Mouse (Mus musculus) cerebellum, adult 2 months (tissue): Measurements from ENCODE around the gene Egln3. TPM values are rescaled to one million over a fixed set of nuclear protein-coding genes. Genes with fewer than 3 reads are reported as not detected.

ENCODE experiments used
- DNase-seq, 2 experiments: peaks; one replicate each; pipeline ENCODE4 v3.0.0; 2021
- H3K27ac ChIP-seq: fragments of 200-500 bp; 2 replicates; pipeline ENCODE4 v1.5.1; 2012; ENCODE audit warnings: low read length, control low read depth, inconsistent platforms; ENCODE audit not compliant: insufficient read depth
- H3K27me3 ChIP-seq: fragments of 200-500 bp; 2 replicates; pipeline ENCODE4 v1.6.1; 2012; ENCODE audit warnings: inconsistent platforms, mild to moderate bottlenecking, low read length, moderate library complexity; ENCODE audit not compliant: control insufficient read depth, insufficient read depth
- H3K4me1 ChIP-seq: fragments of 200-500 bp; 2 replicates; pipeline ENCODE4 v1.6.1; 2011; ENCODE audit warnings: low read length; ENCODE audit not compliant: control insufficient read depth, insufficient read depth
- H3K4me3 ChIP-seq: fragments of 200-500 bp; replicated peaks from 2 replicates; pipeline ENCODE3; 2011; ENCODE audit warnings: mild to moderate bottlenecking, low read depth, low read length, control low read depth; ENCODE audit not compliant: insufficient read depth
- CTCF ChIP-seq: fragments of 200-500 bp; IDR thresholded peaks from 2 replicates; pipeline ENCODE4 v1.5.1; 2011; ENCODE audit warnings: low read depth, mild to moderate bottlenecking, control low read depth, low read length, moderate library complexity, borderline replicate concordance; ENCODE audit not compliant: insufficient read depth
- POLR2A ChIP-seq: fragments of 200-500 bp; IDR thresholded peaks from 2 replicates; pipeline ENCODE4 v1.6.1; 2011; ENCODE audit warnings: low read length, control low read depth, borderline replicate concordance; ENCODE audit not compliant: insufficient read depth
- WGBS: fragments of 180-500 bp; shearing (Covaris S2); methylation state at CpG from one replicate; pipeline ENCODE4 v1.1.7; 2018; 5-methylcytosine and 5-hydroxymethylcytosine counted together
- polyA plus RNA-seq: library from polyadenylated mRNA; depleted of rRNA; stranded (reverse); fragments of >200 nt; gene quantifications from 2 replicates; pipeline ENCODE4 v1.2.3, GENCODE M21; 2012; rRNA removed

The Egln3 gene
- 5.5 and 6.5 TPM in 2 replicates for polyA plus RNA-seq

- WGBS = 4% methylated on average over 25 of the region's 25 CpGs
- H3K27ac ChIP-seq = no peak within 1 kb of the TSS
- no peaks in the 10 kb centered on the region for H3K4me1 ChIP-seq
- DNase-seq = peak; percentile 41 to 50
- peaks cover 1% of the 10 kb centered on the region; the same call in 1 of the 2 replicates for H3K27me3 ChIP-seq
- TF ChIP-seq CTCF = no peak
- peak within 1 kb of the TSS; percentile 39 for H3K4me3 ChIP-seq
Measured at GRCm38 (mm10) chr12:54203656-54204045, at the start of gene Egln3. Gene Egln3, minus strand, starts transcription at chr12:54203860.

GRCm38 (mm10) chr12:54253449-54253848, 49.8 kb upstream of the Egln3 start:
- Histone ChIP-seq H3K27me3 (no peaks in the 10 kb centered on the region; the same call in 1 of the 2 replicates), H3K4me1 (no peaks in the 10 kb centered on the region), H3K4me3 (no peak overlapping the region), H3K27ac (no peak overlapping the region)
- DNase-seq = no peak
- WGBS = 86% methylated on average over 4 of the region's 4 CpGs
- TF ChIP-seq POLR2A (no peak), CTCF (no peak)

DNA sequence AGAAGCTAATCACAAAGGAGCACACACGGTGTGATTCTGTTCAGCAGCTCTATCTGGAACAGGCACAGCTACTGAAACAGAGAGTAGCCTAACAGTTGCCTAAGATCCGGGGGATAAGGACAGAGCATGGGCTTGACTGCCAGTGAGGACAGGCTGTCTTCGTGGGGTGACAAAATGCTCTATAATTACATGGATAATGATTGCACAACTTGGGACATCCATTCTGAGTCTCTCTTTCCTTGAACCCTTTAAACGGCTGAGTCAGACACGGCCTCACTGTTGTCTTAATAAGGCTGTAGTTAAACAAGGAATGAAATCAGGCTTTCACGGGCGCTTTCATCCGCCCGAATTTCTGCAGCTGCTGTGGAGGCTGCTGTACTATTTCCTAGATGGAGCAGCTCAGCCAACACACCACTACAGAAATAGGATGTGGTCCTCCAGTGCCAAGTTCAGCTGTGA, 48.3 kb upstream of the Egln3 start:
- H3K27me3 ChIP-seq = no peaks in the 10 kb centered on the region; the same call in 1 of the 2 replicates
- no peak overlapping the region for H3K4me3 ChIP-seq
- H3K27ac ChIP-seq = no peak overlapping the region
- TF ChIP-seq POLR2A (no peak), CTCF (no peak)
- 69% methylated on average over 9 of the region's 9 CpGs for WGBS
- no peaks in the 10 kb centered on the region for H3K4me1 ChIP-seq
- DNase-seq = no peak

DNA sequence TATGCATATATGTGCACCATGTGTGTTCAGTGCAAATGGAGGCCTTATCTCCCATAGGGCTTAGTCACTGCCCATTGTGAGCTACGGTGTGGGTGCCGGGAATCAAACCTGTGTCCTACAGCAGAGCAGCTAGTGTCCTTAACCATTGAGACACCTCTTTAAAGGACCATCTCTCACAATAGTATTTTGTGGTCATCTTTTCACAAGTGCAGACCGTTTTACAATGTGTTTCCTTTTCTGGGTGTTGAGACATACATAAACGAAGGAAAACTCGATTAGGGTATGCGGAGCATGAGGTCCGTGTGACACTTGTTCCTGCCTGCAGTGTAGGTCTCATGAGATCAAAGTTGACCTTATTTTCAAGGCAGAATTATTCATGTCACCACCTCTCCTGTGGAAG, 44.2 kb upstream of the Egln3 start:
- TF ChIP-seq POLR2A = no peak
- no peak for TF ChIP-seq CTCF
- DNase-seq = no peak
- WGBS = 93% methylated on average over 7 of the region's 7 CpGs

GRCm38 (mm10) chr12:54243158-54243557, 39.5 kb upstream of the Egln3 start:
- H3K4me3 ChIP-seq = no peak overlapping the region
- TF ChIP-seq POLR2A = no peak
- no peak for TF ChIP-seq CTCF
- no peaks in the 10 kb centered on the region for H3K27me3 ChIP-seq
- no peaks in the 10 kb centered on the region for H3K4me1 ChIP-seq
- DNase-seq = no peak
- WGBS = 90% methylated on average over 5 of the region's 5 CpGs
- H3K27ac ChIP-seq = no peak overlapping the region

More for the DNA sequence above, 44.2 kb upstream of the Egln3 start:
- H3K4me3 ChIP-seq = no peak overlapping the region
- H3K27me3 ChIP-seq = no peaks in the 10 kb centered on the region
- H3K27ac ChIP-seq = no peak overlapping the region
- no peaks in the 10 kb centered on the region for H3K4me1 ChIP-seq

DNA sequence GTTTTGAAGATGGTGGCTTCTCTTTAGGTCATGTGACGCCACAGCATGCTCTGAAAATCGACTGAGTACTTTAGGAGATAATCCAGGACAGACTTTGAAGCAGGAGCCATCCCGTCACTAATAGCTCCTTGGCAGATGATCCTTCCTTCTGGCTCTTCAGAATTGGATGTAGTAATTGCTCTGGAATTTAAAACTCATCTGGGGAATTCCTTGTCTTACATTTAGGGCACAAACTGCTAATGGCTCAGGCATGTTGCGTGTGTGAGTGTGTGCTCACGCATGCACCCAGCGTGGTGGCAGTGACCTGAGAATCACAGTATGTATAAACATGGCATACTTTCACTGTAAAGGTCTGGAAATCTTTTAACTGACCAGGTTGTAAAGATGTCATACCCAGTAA, 38.3 kb upstream of the Egln3 start:
- no peak for DNase-seq
- TF ChIP-seq POLR2A = no peak
- no peaks in the 10 kb centered on the region for H3K27me3 ChIP-seq
- H3K27ac ChIP-seq = no peak overlapping the region
- WGBS = 70% methylated on average over 6 of the region's 6 CpGs
- H3K4me3 ChIP-seq = no peak overlapping the region
- no peaks in the 10 kb centered on the region for H3K4me1 ChIP-seq

DNA sequence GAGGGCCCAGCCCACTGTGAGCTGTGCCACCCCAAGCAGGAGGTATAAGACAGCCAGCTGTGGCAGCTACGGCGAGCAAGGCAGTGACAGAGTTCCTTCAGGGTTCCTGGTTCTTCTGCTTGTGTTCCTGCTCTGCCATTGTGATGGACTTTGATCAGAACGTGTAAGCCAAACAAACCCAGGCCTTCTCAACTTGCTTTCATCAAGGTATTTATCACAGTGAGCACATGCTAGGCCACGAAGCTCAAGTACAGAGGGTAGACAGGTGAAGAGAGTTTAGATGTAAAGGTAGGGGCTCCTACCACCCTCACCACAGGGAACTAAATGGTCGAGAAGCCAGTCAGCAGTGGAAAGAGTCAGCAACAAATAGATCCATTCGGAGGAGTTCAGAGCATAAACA, 30.1 kb upstream of the Egln3 start:
- Histone ChIP-seq H3K4me3 (no peak overlapping the region), H3K27ac (no peak overlapping the region), H3K4me1 (no peaks in the 10 kb centered on the region), H3K27me3 (no peaks in the 10 kb centered on the region)
- no peak for DNase-seq
- 85% methylated on average over 6 of the region's 6 CpGs for WGBS
- TF ChIP-seq CTCF = no peak
- TF ChIP-seq POLR2A = no peak

- TF ChIP-seq POLR2A = no peak
- no peak overlapping the region for H3K4me3 ChIP-seq
- H3K4me1 ChIP-seq = no peaks in the 10 kb centered on the region
- no peak for DNase-seq
- WGBS = 37% methylated on average over 7 of the region's 7 CpGs
- H3K27ac ChIP-seq = no peak overlapping the region
- H3K27me3 ChIP-seq = no peaks in the 10 kb centered on the region
Measured at GRCm38 (mm10) chr12:54232996-54233603, 29.4 kb upstream of the Egln3 start.

DNA sequence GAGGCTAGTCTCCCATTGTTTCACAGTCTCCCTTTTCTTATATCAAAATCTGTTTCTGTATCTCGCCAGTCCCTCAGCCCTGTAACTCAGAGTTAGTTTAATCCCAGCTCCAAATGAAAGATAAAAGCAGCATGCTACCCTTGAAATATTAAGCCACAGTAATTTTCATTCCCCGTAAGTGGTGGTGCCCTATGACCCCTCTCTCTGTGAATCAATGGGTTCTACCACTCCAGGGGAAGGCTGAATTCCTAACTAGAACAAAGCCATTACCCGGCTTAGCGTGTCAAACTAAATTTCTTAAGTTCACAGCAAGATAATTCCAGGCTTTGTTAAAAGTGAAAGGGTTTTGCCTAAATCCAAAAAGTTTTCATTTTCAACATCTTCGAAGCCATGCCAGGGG, 28.8 kb upstream of the Egln3 start:
- no peak overlapping the region for H3K27ac ChIP-seq
- DNase-seq = no peak
- H3K27me3 ChIP-seq = no peaks in the 10 kb centered on the region
- 51% methylated on average over 5 of the region's 5 CpGs for WGBS
- H3K4me3 ChIP-seq = no peak overlapping the region
- TF ChIP-seq POLR2A = no peak
- H3K4me1 ChIP-seq = no peaks in the 10 kb centered on the region
